Mouse (Mus musculus) c-Kit-positive CD71-positive TER-119-negative erythroid progenitor cells, embryonic 14.5 days (primary cell): ENCODE results near the gene Arid1b.

Experiments used
- DNase-seq: peaks from one replicate; pipeline ENCODE4 v3.0.0-alpha.2; 2013; ENCODE audit warnings: low read depth

Arid1b gene

GRCm38 (mm10) chr17:5210891-5211290, 216.8 kb downstream of the Arid1b start:
- no peak for DNase-seq

GRCm38 (mm10) chr17:5212166-5212565, 218.0 kb downstream of the Arid1b start:
- DNase-seq, result no peak

- DNase-seq, result no peak
These were observed 219.3 kb downstream of the Arid1b start for GRCm38 (mm10) chr17:5213441-5213840.

GRCm38 (mm10) chr17:5215352-5215751, 221.2 kb downstream of the Arid1b start:
- no peak for DNase-seq

GRCm38 (mm10) chr17:5216965-5217546, 222.9 kb downstream of the Arid1b start:
- DNase-seq, result no peak

- no peak for DNase-seq
These were observed 224.0 kb downstream of the Arid1b start for GRCm38 (mm10) chr17:5217852-5218845.

- DNase-seq, result no peak
These were observed 224.9 kb downstream of the Arid1b start for GRCm38 (mm10) chr17:5218955-5219557.

- no peak for DNase-seq
These were observed 226.9 kb downstream of the Arid1b start for GRCm38 (mm10) chr17:5221041-5221440.

- no peak for DNase-seq
These were observed 227.4 kb downstream of the Arid1b start for GRCm38 (mm10) chr17:5221558-5221957.

GRCm38 (mm10) chr17:5222827-5223226, 228.7 kb downstream of the Arid1b start:
- no peak for DNase-seq

GRCm38 (mm10) chr17:5224932-5225331, 230.8 kb downstream of the Arid1b start:
- no peak for DNase-seq

GRCm38 (mm10) chr17:5227136-5227535, 233.0 kb downstream of the Arid1b start:
- DNase-seq, result no peak

- no peak for DNase-seq
These were observed 234.0 kb downstream of the Arid1b start for GRCm38 (mm10) chr17:5227950-5228615.

- no peak for DNase-seq
These were observed 234.6 kb downstream of the Arid1b start for GRCm38 (mm10) chr17:5228616-5229250.

GRCm38 (mm10) chr17:5230063-5230462, 235.9 kb downstream of the Arid1b start:
- DNase-seq, result no peak

GRCm38 (mm10) chr17:5232180-5232579, 238.0 kb downstream of the Arid1b start:
- DNase-seq, result no peak

GRCm38 (mm10) chr17:5233991-5234390, 239.9 kb downstream of the Arid1b start:
- DNase-seq, result no peak

GRCm38 (mm10) chr17:5235057-5235456, 240.9 kb downstream of the Arid1b start:
- no peak for DNase-seq

- DNase-seq, result no peak
These were observed 243.6 kb downstream of the Arid1b start for GRCm38 (mm10) chr17:5237765-5238164.

- DNase-seq, result no peak
These were observed 244.5 kb downstream of the Arid1b start for GRCm38 (mm10) chr17:5238387-5239245.

GRCm38 (mm10) chr17:5244526-5244925, 250.4 kb downstream of the Arid1b start:
- no peak for DNase-seq
